Mouse (Mus musculus) neural tube, embryonic 13.5 days (tissue): ENCODE results near the gene Sgta. TPM values are rescaled to one million over a fixed set of nuclear protein-coding genes. Genes with fewer than 3 reads are reported as not detected.
"Not testable (repeated sequence)": the region's sequence is repeated elsewhere in the genome, so short reads cannot be mapped to it uniquely, and the experiment has no call there.

Experiments used
- ATAC-seq: fragments of 200-750 bp; cut with Nextera tagmentation; 2 replicates; pipeline ENCODE4 v1.8.0; 2017; ENCODE audit warnings: low read depth, mild to moderate bottlenecking, moderate TSS enrichment, moderate library complexity
- H3K27ac ChIP-seq: fragments of 300-500 bp; sonication (generic); replicated peaks from 2 replicates; pipeline ENCODE4 v1.5.1; 2015; ENCODE audit warnings: moderate library complexity, mild to moderate bottlenecking, inconsistent platforms
- H3K27me3 ChIP-seq: fragments of 300-500 bp; sonication (generic); 2 replicates; pipeline ENCODE4 v1.6.1; 2015; ENCODE audit warnings: mild to moderate bottlenecking, inconsistent platforms
- H3K36me3 ChIP-seq: fragments of 300-500 bp; sonication (generic); 2 replicates; pipeline ENCODE4 v1.6.1; 2015; ENCODE audit warnings: mild to moderate bottlenecking, inconsistent platforms
- H3K4me1 ChIP-seq: fragments of 300-500 bp; sonication (generic); replicated peaks from 2 replicates; pipeline ENCODE4 v1.6.1; 2015; ENCODE audit warnings: inconsistent platforms
- H3K4me2 ChIP-seq: fragments of 300-500 bp; sonication (generic); 2 replicates; pipeline ENCODE4 v1.6.1; 2015; ENCODE audit warnings: inconsistent platforms, mild to moderate bottlenecking, moderate library complexity
- H3K4me3 ChIP-seq: fragments of 300-500 bp; sonication (generic); 2 replicates; pipeline ENCODE4 v1.5.1; 2015; ENCODE audit warnings: mild to moderate bottlenecking, inconsistent platforms
- H3K9ac ChIP-seq: fragments of 300-500 bp; sonication (generic); 2 replicates; pipeline ENCODE4 v1.6.1; 2015; ENCODE audit warnings: moderate library complexity, mild to moderate bottlenecking, inconsistent platforms
- H3K9me3 ChIP-seq: fragments of 300-500 bp; sonication (generic); 2 replicates; pipeline ENCODE4 v1.6.1; 2016; ENCODE audit warnings: inconsistent platforms
- WGBS: fragments of 180-500 bp; shearing (Covaris S2); methylation state at CpG from one replicate; pipeline ENCODE4 v1.1.7; 2015; 5-methylcytosine and 5-hydroxymethylcytosine counted together
- polyA plus RNA-seq: library from polyadenylated mRNA; unstranded; fragments of >200 nt; fragmentation: Nextera tagmentation; extraction: Ambion mirVana; gene quantifications from 2 replicates; pipeline ENCODE4 v1.2.1, GENCODE M21; 2015

Gene Sgta
- polyA plus RNA-seq, 1 experiment from 2014 or later: 286 TPM

GRCm38 (mm10) chr10:81077916-81078315 is 17.9 kb upstream of the Sgta start:
- H3K9me3 ChIP-seq: no peaks in the 10 kb centered on the region
- H3K27me3 ChIP-seq: no peaks in the 10 kb centered on the region
- no peak overlapping the region for H3K9ac ChIP-seq
- peaks cover 96% of the 10 kb centered on the region for H3K36me3 ChIP-seq
- H3K4me2 ChIP-seq: no peak overlapping the region
- H3K4me3 ChIP-seq: no peak overlapping the region
- no peak overlapping the region for H3K27ac ChIP-seq
- H3K4me1 ChIP-seq: no peaks in the 10 kb centered on the region
- WGBS: 93% methylated on average over 11 of the region's 11 CpGs
- ATAC-seq: no peak

- H3K4me2 ChIP-seq: no peak overlapping the region
- 93% methylated on average over 1 of the region's 1 CpGs for WGBS
- no peak overlapping the region for H3K4me3 ChIP-seq
- no peak for ATAC-seq
- no peaks in the 10 kb centered on the region for H3K27me3 ChIP-seq
- peaks cover 85% of the 10 kb centered on the region for H3K36me3 ChIP-seq
- no peak overlapping the region for H3K27ac ChIP-seq
- peaks cover 4% of the 10 kb centered on the region for H3K4me1 ChIP-seq
- no peak overlapping the region for H3K9ac ChIP-seq
- no peaks in the 10 kb centered on the region for H3K9me3 ChIP-seq
These were observed 16.4 kb upstream of the Sgta start for GRCm38 (mm10) chr10:81076356-81076755.

GRCm38 (mm10) chr10:81075734-81076133 is 15.8 kb upstream of the Sgta start:
- no peak overlapping the region for H3K4me2 ChIP-seq
- peaks cover 10% of the 10 kb centered on the region for H3K4me1 ChIP-seq
- ATAC-seq: no peak
- H3K27ac ChIP-seq: no peak overlapping the region
- no peak overlapping the region for H3K4me3 ChIP-seq
- H3K36me3 ChIP-seq: peaks cover 78% of the 10 kb centered on the region
- no peaks in the 10 kb centered on the region for H3K27me3 ChIP-seq
- H3K9me3 ChIP-seq: no peaks in the 10 kb centered on the region
- no peak overlapping the region for H3K9ac ChIP-seq
- WGBS: 51% methylated on average over 8 of the region's 8 CpGs

- Histone ChIP-seq H3K4me2 (no peak overlapping the region), H3K9me3 (no peaks in the 10 kb centered on the region), H3K36me3 (peaks cover 56% of the 10 kb centered on the region), H3K27me3 (no peaks in the 10 kb centered on the region), H3K4me1 (peaks cover 24% of the 10 kb centered on the region), H3K27ac (no peak overlapping the region), H3K9ac (no peak overlapping the region), H3K4me3 (no peak overlapping the region)
- WGBS: 71% methylated on average over 7 of the region's 7 CpGs
- ATAC-seq: no peak
These were observed 13.5 kb upstream of the Sgta start for GRCm38 (mm10) chr10:81073464-81073863.

GRCm38 (mm10) chr10:81072290-81072689 is 12.3 kb upstream of the Sgta start:
- Histone ChIP-seq H3K9ac (0 out of 2 replicates have a peak overlapping the region, but pooled peaks have one; percentile 84), H3K27ac (no peak overlapping the region), H3K27me3 (no peaks in the 10 kb centered on the region), H3K4me3 (no peak overlapping the region), H3K4me1 (peaks cover 24% of the 10 kb centered on the region), H3K9me3 (no peaks in the 10 kb centered on the region), H3K4me2 (no peak overlapping the region), H3K36me3 (peaks cover 44% of the 10 kb centered on the region)
- no peak for ATAC-seq
- WGBS: 90% methylated on average over 8 of the region's 8 CpGs

GRCm38 (mm10) chr10:81069836-81070235 is 9.9 kb upstream of the Sgta start, which contains the start of gene Thop1:
Gene Thop1, plus strand, starts transcription at chr10:81070035.
- WGBS: under 1% methylated on average over 35 of the region's 35 CpGs
- Histone ChIP-seq H3K9ac (peak within 1 kb of the TSS; percentile 84), H3K4me1 (peaks cover 24% of the 10 kb centered on the region), H3K4me3 (peak within 1 kb of the TSS; percentile 63), H3K27me3 (no peaks in the 10 kb centered on the region), H3K9me3 (no peaks in the 10 kb centered on the region), H3K4me2 (peak within 1 kb of the TSS; percentile 81), H3K27ac (peak within 1 kb of the TSS; percentile 57), H3K36me3 (peaks cover 23% of the 10 kb centered on the region)
- ATAC-seq: peak; percentile 95

GRCm38 (mm10) chr10:81068706-81069105 is 8.7 kb upstream of the Sgta start:
- peaks cover 12% of the 10 kb centered on the region for H3K36me3 ChIP-seq
- no peaks in the 10 kb centered on the region for H3K27me3 ChIP-seq
- ATAC-seq: no peak
- H3K4me1 ChIP-seq: peaks cover 24% of the 10 kb centered on the region
- no peak overlapping the region for H3K27ac ChIP-seq
- no peaks in the 10 kb centered on the region for H3K9me3 ChIP-seq
- 77% methylated on average over 5 of the region's 5 CpGs for WGBS
- peak overlapping the region; percentile 46 for H3K9ac ChIP-seq
- no peak overlapping the region for H3K4me2 ChIP-seq
- no peak overlapping the region for H3K4me3 ChIP-seq

GRCm38 (mm10) chr10:81064519-81064918 is 4.5 kb upstream of the Sgta start:
- H3K9me3 ChIP-seq, H3K9ac ChIP-seq, H3K36me3 ChIP-seq, H3K4me1 ChIP-seq, H3K27me3 ChIP-seq, H3K4me3 ChIP-seq, ATAC-seq, H3K27ac ChIP-seq, H3K4me2 ChIP-seq: not testable (repeated sequence)
- WGBS: 84% methylated on average over 8 of the region's 8 CpGs

- Histone ChIP-seq H3K27me3 (no peaks in the 10 kb centered on the region), H3K4me2 (no peak overlapping the region), H3K9ac (no peak overlapping the region), H3K4me1 (peaks cover 20% of the 10 kb centered on the region), H3K36me3 (no peaks in the 10 kb centered on the region), H3K27ac (no peak overlapping the region), H3K4me3 (no peak overlapping the region), H3K9me3 (no peaks in the 10 kb centered on the region)
- ATAC-seq: no peak
- 69% methylated on average over 4 of the region's 4 CpGs for whole genome bisulfite sequencing
These were observed 2.7 kb upstream of the Sgta start for GRCm38 (mm10) chr10:81062710-81063109.

- H3K36me3 ChIP-seq: 0 out of 2 replicates have a peak, but pooled peaks cover 7% of the 10 kb centered on the region
- H3K27me3 ChIP-seq: no peaks in the 10 kb centered on the region
- H3K4me3 ChIP-seq: peak overlapping the region; percentile 88
These were observed 1.1 kb downstream of the Sgta start for GRCm38 (mm10) chr10:81058896-81059295.

GRCm38 (mm10) chr10:81057406-81058130 is 2.4 kb downstream of the Sgta start:
- Histone ChIP-seq H3K4me2 (no peak overlapping the region), H3K27me3 (no peaks in the 10 kb centered on the region), H3K9ac (peak overlapping the region; percentile 50), H3K4me3 (no peak overlapping the region), H3K9me3 (no peaks in the 10 kb centered on the region), H3K27ac (no peak overlapping the region), H3K36me3 (0 out of 2 replicates have a peak, but pooled peaks cover 8% of the 10 kb centered on the region), H3K4me1 (peaks cover 37% of the 10 kb centered on the region)
- no peak for ATAC-seq
- WGBS: 93% methylated on average over 23 of the region's 23 CpGs

More at GRCm38 (mm10) chr10:81058896-81059295, 1.1 kb downstream of the Sgta start:
- H3K4me1 ChIP-seq: peaks cover 37% of the 10 kb centered on the region
- ATAC-seq: no peak
- H3K9me3 ChIP-seq: no peaks in the 10 kb centered on the region
- H3K9ac ChIP-seq: peak overlapping the region; percentile 90
- peak overlapping the region; percentile 91 for H3K4me2 ChIP-seq
- 90% methylated on average over 6 of the region's 6 CpGs for WGBS
- no peak overlapping the region for H3K27ac ChIP-seq

- H3K4me1 ChIP-seq: peaks cover 37% of the 10 kb centered on the region
- H3K36me3 ChIP-seq: peaks cover 25% of the 10 kb centered on the region
- not testable (repeated sequence) for H3K4me3 ChIP-seq, H3K4me2 ChIP-seq, H3K27me3 ChIP-seq, H3K9me3 ChIP-seq, H3K27ac ChIP-seq, ATAC-seq, H3K9ac ChIP-seq
- WGBS: 82% methylated on average over 11 of the region's 11 CpGs
These were observed 4.1 kb downstream of the Sgta start for GRCm38 (mm10) chr10:81055802-81056340.
